Mouse (Mus musculus) stomach, embryonic 15.5 days (tissue): ENCODE data around the gene Itga11. TPM values are rescaled to one million over a fixed set of nuclear protein-coding genes. Genes with fewer than 3 reads are reported as not detected.

Source experiments
- ATAC-seq: fragments of 200-750 bp; cut with Nextera tagmentation; 2 replicates; pipeline ENCODE4 v1.8.0; 2017; ENCODE audit warnings: low read depth, moderate number of reproducible peaks, moderate TSS enrichment; ENCODE audit not compliant: insufficient read depth, low FRiP score
- H3K27ac ChIP-seq: fragments of 300-500 bp; sonication (generic); 2 replicates; pipeline ENCODE4 v1.5.1; 2015; ENCODE audit warnings: mild to moderate bottlenecking, inconsistent platforms
- H3K27me3 ChIP-seq: fragments of 300-500 bp; sonication (generic); replicated peaks from 2 replicates; pipeline ENCODE4 v1.6.1; 2015; ENCODE audit warnings: inconsistent platforms
- H3K36me3 ChIP-seq: fragments of 300-500 bp; sonication (generic); 2 replicates; pipeline ENCODE4 v1.6.1; 2015; ENCODE audit warnings: inconsistent platforms
- H3K4me1 ChIP-seq: fragments of 300-500 bp; sonication (generic); 2 replicates; pipeline ENCODE4 v1.6.1; 2015; ENCODE audit warnings: inconsistent platforms
- H3K4me2 ChIP-seq: fragments of 300-500 bp; sonication (generic); 2 replicates; pipeline ENCODE4 v1.6.1; 2015; ENCODE audit warnings: mild to moderate bottlenecking, inconsistent platforms
- H3K4me3 ChIP-seq: fragments of 300-500 bp; sonication (generic); replicated peaks from 2 replicates; pipeline ENCODE4 v1.5.1; 2015; ENCODE audit warnings: inconsistent platforms
- H3K9ac ChIP-seq: fragments of 300-500 bp; sonication (generic); 2 replicates; pipeline ENCODE4 v1.6.1; 2015; ENCODE audit warnings: inconsistent platforms
- H3K9me3 ChIP-seq: fragments of 300-500 bp; sonication (generic); 2 replicates; pipeline ENCODE4 v1.6.1; 2016; ENCODE audit warnings: inconsistent platforms
- WGBS: fragments of 180-500 bp; shearing (Covaris S2); methylation state at CpG from one replicate; pipeline ENCODE4 v1.1.7; 2015; 5-methylcytosine and 5-hydroxymethylcytosine counted together
- polyA plus RNA-seq: library from polyadenylated mRNA; unstranded; fragments of >200 nt; fragmentation: Nextera tagmentation; extraction: Ambion mirVana; gene quantifications from 2 replicates; pipeline ENCODE4 v1.2.1, GENCODE M21; 2015

Gene Itga11
- polyA plus RNA-seq, 1 experiment from 2014 or later = 1.4 TPM

DNA sequence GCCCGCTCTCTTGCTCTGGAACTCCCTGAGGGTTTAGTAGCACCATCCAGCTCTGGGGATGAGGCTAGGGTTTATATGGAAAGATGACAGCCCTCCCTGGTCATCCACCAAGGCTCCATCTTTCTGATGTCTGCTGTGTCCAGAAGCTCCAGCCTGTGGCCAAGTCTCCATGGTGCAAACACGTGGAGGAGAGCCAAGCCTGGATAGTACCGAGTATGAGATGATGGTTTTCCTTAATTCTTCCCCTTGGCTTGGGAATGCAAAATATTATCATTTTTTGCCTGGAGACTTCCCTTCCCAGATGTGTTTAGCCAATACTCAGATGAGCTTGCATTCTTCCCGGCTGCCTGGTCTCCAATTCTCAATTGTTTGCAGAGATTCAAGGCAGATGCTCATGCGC lies 16.4 kb downstream of the Itga11 start:
- 71% methylated on average over 5 of the region's 5 CpGs for WGBS
- H3K4me2 ChIP-seq = no peak overlapping the region
- H3K9ac ChIP-seq = no peak overlapping the region
- no peaks in the 10 kb centered on the region for H3K36me3 ChIP-seq
- H3K27me3 ChIP-seq = 0 out of 2 replicates have a peak, but pooled peaks cover 4% of the 10 kb centered on the region
- 0 out of 2 replicates have a peak, but pooled peaks cover 3% of the 10 kb centered on the region for H3K4me1 ChIP-seq
- no peak overlapping the region for H3K27ac ChIP-seq
- ATAC-seq = no peak
- H3K4me3 ChIP-seq = no peak overlapping the region
- H3K9me3 ChIP-seq = no peaks in the 10 kb centered on the region

DNA sequence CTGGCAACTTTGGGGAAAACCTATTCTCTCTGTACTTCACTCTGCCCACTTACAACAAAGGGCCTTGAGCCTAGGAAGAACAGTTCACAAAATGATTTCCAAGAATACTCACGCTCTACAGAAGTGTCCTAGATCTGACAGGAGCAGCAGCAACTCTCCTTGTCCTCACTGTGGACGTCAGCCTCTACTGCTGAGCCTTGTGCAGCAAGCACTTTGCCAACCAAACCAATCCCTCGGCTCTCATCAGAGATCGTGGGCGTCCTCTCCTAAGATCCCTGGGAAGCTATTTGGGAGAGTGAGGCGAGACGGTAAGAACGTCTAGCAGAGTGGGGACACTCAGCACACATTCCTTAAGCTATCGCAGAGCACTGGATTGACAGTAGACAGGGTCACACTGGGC lies 17.6 kb downstream of the Itga11 start:
- no peak overlapping the region for H3K4me3 ChIP-seq

DNA sequence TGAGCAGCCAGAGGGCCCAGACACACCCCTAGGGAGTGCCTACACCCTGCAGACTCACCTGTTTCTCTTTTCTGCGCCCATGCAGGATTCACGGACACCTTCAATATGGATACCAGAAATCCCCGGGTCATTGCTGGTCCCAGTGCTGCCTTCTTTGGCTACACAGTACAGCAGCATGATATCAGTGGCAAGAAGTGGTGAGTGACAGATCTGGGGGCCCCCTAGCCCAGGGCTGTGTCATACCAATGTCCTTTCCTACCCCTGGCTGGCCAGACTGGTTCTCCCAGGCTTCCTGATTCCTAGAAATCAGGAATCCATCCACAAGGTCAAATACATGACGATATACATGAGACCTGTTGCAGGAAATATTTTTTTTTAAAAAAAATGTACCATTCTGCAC lies 19.2 kb downstream of the Itga11 start:
- Histone ChIP-seq H3K27me3 (0 out of 2 replicates have a peak, but pooled peaks cover 4% of the 10 kb centered on the region), H3K4me2 (no peak overlapping the region), H3K9me3 (no peaks in the 10 kb centered on the region), H3K36me3 (no peaks in the 10 kb centered on the region), H3K27ac (no peak overlapping the region), H3K4me1 (0 out of 2 replicates have a peak, but pooled peaks cover 3% of the 10 kb centered on the region), H3K4me3 (no peak overlapping the region), H3K9ac (no peak overlapping the region)
- WGBS = 79% methylated on average over 4 of the region's 4 CpGs
- no peak for ATAC-seq

More for the DNA sequence above, 17.6 kb downstream of the Itga11 start:
- no peak overlapping the region for H3K27ac ChIP-seq
- no peak overlapping the region for H3K4me2 ChIP-seq
- 70% methylated on average over 9 of the region's 9 CpGs for WGBS
- H3K4me1 ChIP-seq = 0 out of 2 replicates have a peak, but pooled peaks cover 3% of the 10 kb centered on the region
- H3K9me3 ChIP-seq = no peaks in the 10 kb centered on the region
- no peak overlapping the region for H3K9ac ChIP-seq
- no peak for ATAC-seq
- no peaks in the 10 kb centered on the region for H3K36me3 ChIP-seq
- 0 out of 2 replicates have a peak, but pooled peaks cover 4% of the 10 kb centered on the region for H3K27me3 ChIP-seq

DNA sequence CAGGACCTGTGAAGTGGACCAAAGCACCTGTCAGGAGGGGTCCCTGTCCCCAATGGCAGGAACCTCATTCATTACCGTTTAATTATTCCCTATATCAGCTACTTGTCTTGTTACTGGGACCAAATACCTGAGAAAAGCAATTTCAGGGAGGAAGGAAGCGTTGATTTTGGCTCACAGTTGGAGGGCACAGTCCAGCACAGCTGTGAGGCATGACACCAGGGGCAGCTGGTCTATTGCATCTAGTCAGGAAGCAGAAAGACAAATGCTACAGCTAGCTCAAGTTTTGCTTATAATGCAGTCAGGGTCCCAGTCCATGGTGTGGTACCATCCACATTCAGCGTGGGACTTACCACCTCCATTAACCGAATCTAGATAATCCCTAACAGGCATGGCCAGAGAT lies 29.6 kb downstream of the Itga11 start:
- Histone ChIP-seq H3K36me3 (no peaks in the 10 kb centered on the region), H3K27me3 (0 out of 2 replicates have a peak, but pooled peaks cover 3% of the 10 kb centered on the region), H3K4me3 (no peak overlapping the region), H3K27ac (no peak overlapping the region), H3K9me3 (no peaks in the 10 kb centered on the region), H3K9ac (no peak overlapping the region), H3K4me2 (no peak overlapping the region), H3K4me1 (peaks cover 11% of the 10 kb centered on the region)
- WGBS = 79% methylated on average over 4 of the region's 4 CpGs
- ATAC-seq = no peak

DNA sequence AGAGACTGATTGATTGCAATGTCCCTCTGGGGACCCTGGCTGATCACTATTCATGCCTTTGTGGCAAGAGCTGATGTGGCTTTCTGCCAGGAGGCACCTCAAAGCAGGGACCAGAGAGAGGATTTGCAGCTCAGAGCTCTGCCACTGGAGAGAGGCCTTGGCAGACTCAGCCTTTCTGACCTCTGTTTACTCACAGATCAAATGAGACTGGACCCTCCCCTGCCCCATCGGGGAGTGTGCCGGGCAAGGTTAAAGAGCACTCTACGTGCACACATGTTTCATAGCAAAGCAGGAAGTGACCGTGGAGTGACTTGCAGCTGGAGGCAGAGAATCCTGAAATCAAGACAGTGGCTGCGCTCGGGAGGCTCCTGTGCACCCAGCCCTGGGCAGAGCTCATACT lies 30.2 kb downstream of the Itga11 start:
- H3K9me3 ChIP-seq = no peaks in the 10 kb centered on the region
- H3K4me1 ChIP-seq = peaks cover 17% of the 10 kb centered on the region
- peak overlapping the region; percentile 48; the same call in 1 of the 2 replicates for H3K27ac ChIP-seq
- no peaks in the 10 kb centered on the region for H3K36me3 ChIP-seq
- 15% methylated on average over 6 of the region's 6 CpGs for WGBS
- no peak overlapping the region for H3K4me3 ChIP-seq
- H3K27me3 ChIP-seq = 0 out of 2 replicates have a peak, but pooled peaks cover 3% of the 10 kb centered on the region
- no peak overlapping the region for H3K4me2 ChIP-seq
- peak; percentile 47; the same call in 1 of the 2 replicates for ATAC-seq
- no peak overlapping the region; the same call in 1 of the 2 replicates for H3K9ac ChIP-seq

DNA sequence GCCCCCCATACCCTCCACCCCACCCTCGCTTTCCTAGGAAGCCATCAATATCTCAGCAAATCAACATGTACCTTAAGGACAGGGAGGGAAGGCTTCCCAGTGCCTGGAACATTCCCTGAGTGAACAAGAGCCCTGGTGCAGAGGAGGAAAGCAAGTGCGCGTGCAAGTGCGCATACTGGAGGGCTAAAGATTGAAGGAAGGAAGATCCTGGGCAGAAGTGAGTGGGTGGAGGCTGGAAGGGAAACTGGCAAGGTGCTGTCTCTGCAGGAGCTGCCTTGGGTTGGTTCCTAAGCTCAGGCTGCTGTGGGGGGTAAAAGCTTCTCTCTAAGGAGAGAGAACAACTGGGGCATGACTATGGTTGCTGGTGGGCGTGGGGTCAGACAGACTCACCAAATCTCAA lies 32.4 kb downstream of the Itga11 start:
- H3K4me3 ChIP-seq = no peak overlapping the region
- H3K36me3 ChIP-seq = no peaks in the 10 kb centered on the region
- H3K27ac ChIP-seq = no peak overlapping the region
- 89% methylated on average over 5 of the region's 5 CpGs for WGBS
- H3K9me3 ChIP-seq = no peaks in the 10 kb centered on the region
- 0 out of 2 replicates have a peak, but pooled peaks cover 3% of the 10 kb centered on the region for H3K27me3 ChIP-seq
- no peak overlapping the region for H3K4me2 ChIP-seq
- H3K4me1 ChIP-seq = peaks cover 17% of the 10 kb centered on the region
- ATAC-seq = no peak
- no peak overlapping the region for H3K9ac ChIP-seq

DNA sequence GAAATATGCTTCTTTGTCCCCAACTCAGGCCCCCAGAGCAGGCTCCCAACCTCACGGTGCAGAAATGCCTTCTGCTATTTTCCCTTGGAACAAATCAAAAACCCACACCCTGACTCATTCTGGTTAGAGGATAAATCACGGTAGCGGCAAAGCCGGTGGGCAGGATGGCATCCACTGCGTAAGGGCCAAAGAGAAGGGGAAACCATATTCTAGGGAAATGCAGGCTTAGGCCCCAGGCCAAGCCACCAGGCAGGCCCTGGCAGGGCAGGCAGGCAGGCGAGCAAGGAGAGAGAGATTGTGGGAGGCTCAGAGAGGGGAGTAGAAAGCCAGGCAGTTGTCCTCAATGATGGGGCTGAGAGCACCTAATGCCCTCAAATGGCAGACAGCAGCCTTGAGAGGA lies 34.7 kb downstream of the Itga11 start:
- H3K4me3 ChIP-seq = no peak overlapping the region
- no peaks in the 10 kb centered on the region for H3K9me3 ChIP-seq
- H3K27ac ChIP-seq = no peak overlapping the region
- WGBS = 67% methylated on average over 6 of the region's 6 CpGs
- H3K27me3 ChIP-seq = no peaks in the 10 kb centered on the region
- H3K4me1 ChIP-seq = peaks cover 17% of the 10 kb centered on the region
- no peak for ATAC-seq
- no peak overlapping the region for H3K4me2 ChIP-seq
- no peak overlapping the region for H3K9ac ChIP-seq
- no peaks in the 10 kb centered on the region for H3K36me3 ChIP-seq

DNA sequence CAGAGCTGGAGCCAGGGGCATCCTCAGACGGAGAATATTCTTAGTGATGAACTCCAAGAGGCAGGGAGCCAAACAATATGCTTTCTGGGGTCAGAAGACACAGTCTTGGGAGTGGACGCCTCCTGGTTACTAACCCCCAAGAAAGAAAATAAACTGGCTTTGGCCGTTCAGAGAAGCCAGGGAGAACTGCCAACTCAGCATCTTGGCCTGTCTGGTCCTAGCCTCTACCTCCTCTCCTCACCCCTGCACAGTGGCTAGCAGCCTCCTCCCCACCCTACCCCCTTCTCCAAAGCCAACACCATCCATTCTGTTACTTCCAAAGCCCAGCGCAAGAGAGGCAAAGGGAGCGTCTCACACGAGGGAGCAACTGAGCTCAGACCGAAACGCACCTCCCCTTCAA lies 35.4 kb downstream of the Itga11 start:
- Histone ChIP-seq H3K27ac (no peak overlapping the region), H3K4me2 (no peak overlapping the region), H3K9me3 (no peaks in the 10 kb centered on the region), H3K4me3 (no peak overlapping the region), H3K9ac (no peak overlapping the region), H3K36me3 (no peaks in the 10 kb centered on the region), H3K27me3 (no peaks in the 10 kb centered on the region), H3K4me1 (peaks cover 13% of the 10 kb centered on the region)
- WGBS = 65% methylated on average over 8 of the region's 8 CpGs
- no peak for ATAC-seq

DNA sequence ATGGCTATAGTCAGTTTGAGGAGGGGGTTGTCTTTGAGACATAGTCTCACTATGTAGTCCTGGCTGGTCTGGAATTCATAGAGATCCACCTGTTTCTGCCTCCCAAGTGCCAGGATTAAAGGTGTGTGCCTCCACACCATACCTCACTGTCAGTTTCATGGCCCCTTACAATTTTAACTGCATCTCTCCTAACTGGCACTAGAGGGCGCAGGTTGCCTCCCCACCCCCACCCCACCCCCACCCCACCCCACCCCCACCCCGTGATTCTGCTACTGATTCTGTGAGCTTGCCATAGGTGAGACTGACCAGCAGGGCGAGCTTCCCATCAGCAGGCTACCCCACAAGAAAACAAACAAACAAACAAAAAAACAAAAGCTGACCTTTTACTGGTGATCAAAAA lies 36.7 kb downstream of the Itga11 start:
- H3K27me3 ChIP-seq = no peaks in the 10 kb centered on the region

DNA sequence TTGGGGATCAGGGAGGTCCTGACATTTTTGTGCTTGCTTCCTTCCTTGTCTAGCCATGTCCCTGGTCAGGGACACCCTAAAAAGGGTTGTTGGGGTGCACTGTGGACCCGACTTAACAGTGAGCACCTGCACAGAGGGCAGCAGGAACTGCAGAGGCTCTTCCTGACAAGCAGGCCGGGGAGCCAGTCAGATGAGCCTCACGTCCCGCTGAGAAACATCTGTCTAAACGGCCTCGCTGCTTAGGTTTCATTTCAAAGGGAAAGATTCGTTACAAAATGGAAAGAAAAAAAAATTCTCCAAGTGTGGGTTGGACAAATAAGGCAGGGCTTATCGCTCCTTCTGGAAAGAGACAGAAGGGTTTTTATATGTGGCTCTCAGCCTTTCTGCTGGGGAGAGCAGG lies 40.4 kb downstream of the Itga11 start:
- 36% methylated on average over 8 of the region's 8 CpGs for WGBS
- Histone ChIP-seq H3K4me2 (no peak overlapping the region), H3K9me3 (no peaks in the 10 kb centered on the region), H3K4me3 (no peak overlapping the region), H3K4me1 (0 out of 2 replicates have a peak, but pooled peaks cover 4% of the 10 kb centered on the region), H3K27me3 (no peaks in the 10 kb centered on the region), H3K9ac (no peak overlapping the region), H3K36me3 (no peaks in the 10 kb centered on the region), H3K27ac (no peak overlapping the region)
- ATAC-seq = no peak

More for the DNA sequence above, 36.7 kb downstream of the Itga11 start:
- Histone ChIP-seq H3K9me3 (no peaks in the 10 kb centered on the region), H3K4me2 (no peak overlapping the region), H3K9ac (no peak overlapping the region), H3K27ac (no peak overlapping the region), H3K4me1 (0 out of 2 replicates have a peak, but pooled peaks cover 12% of the 10 kb centered on the region), H3K36me3 (no peaks in the 10 kb centered on the region), H3K4me3 (no peak overlapping the region)
- WGBS = 55% methylated on average over 3 of the region's 3 CpGs
- no peak for ATAC-seq

DNA sequence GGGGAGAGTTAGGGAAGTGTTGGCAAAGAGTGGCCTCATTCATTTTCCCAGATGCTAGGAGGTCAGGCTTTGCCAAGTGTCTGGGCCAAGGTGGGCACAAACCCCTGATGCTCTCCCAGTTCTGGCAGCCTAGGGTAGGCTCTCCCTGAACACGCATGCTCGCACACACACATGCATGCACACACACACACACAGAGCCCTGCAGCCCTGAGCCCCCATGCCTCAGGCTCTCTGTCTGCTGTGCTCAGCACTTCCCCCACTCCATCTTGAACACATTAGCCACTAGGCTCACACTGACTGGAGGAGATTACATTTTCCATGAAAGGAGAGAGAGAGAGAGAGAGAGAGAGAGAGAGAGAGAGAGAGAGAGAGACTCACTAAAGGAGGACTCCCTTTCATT lies 44.2 kb downstream of the Itga11 start:
- Histone ChIP-seq H3K4me1 (0 out of 2 replicates have a peak, but pooled peaks cover 4% of the 10 kb centered on the region), H3K36me3 (no peaks in the 10 kb centered on the region), H3K9me3 (no peaks in the 10 kb centered on the region), H3K27me3 (no peaks in the 10 kb centered on the region), H3K9ac (no peak overlapping the region), H3K4me2 (no peak overlapping the region), H3K27ac (no peak overlapping the region), H3K4me3 (no peak overlapping the region)
- no peak for ATAC-seq
- WGBS = 82% methylated on average over 2 of the region's 2 CpGs

DNA sequence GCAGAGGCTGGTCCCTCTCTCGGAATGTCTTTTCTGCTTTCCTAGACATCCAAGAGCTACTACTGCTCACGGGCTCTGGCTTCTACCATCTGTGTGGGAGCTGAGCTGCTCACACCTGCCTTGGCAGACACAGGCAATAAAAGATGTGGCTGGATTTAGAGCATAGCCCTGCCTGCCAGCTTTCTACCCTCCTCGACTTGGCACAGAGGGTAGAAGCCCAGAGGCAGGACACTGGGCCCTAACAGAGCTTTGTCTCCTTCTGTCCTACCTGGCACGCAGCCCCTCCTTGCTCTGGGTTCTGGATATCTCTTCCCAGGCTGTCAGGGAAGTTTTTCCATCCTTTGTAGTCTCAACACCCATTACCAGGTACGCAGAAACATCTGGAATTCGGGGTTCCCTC lies 45.1 kb downstream of the Itga11 start:
- Histone ChIP-seq H3K9ac (no peak overlapping the region), H3K4me3 (no peak overlapping the region), H3K9me3 (no peaks in the 10 kb centered on the region), H3K4me2 (no peak overlapping the region), H3K27me3 (no peaks in the 10 kb centered on the region), H3K36me3 (no peaks in the 10 kb centered on the region), H3K27ac (no peak overlapping the region), H3K4me1 (0 out of 2 replicates have a peak, but pooled peaks cover 4% of the 10 kb centered on the region)
- ATAC-seq = no peak
- 67% methylated on average over 6 of the region's 6 CpGs for WGBS

DNA sequence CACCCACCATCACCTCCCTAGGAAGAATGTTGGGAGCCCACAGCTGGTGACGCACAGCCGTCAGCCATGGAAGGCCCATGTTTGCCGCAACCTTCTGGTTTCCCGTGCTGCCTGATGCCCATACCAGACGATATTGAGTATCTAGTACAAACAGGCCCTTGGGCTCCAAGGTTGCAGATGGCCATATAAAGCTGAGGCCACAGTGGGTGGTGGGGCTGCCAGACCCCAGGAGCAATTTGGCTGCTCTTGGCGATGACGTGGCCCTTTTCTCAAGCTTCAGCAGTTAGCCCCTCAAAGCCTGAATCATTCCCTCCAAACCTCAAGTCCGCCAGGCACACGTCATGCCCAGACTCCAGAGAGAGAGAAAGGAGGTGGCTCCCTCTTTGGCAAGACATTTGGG lies 46.5 kb downstream of the Itga11 start:
- 95% methylated on average over 9 of the region's 9 CpGs for WGBS
- Histone ChIP-seq H3K4me3 (no peak overlapping the region), H3K9ac (no peak overlapping the region), H3K27me3 (no peaks in the 10 kb centered on the region), H3K9me3 (no peaks in the 10 kb centered on the region), H3K36me3 (no peaks in the 10 kb centered on the region), H3K4me1 (no peaks in the 10 kb centered on the region), H3K4me2 (no peak overlapping the region), H3K27ac (no peak overlapping the region)
- ATAC-seq = no peak
